ENCODE assay signal across 8 mouse cellular contexts in genomic region chrX:99402841-99403520, GRCm38 (mm10).
A peak's percentile ranks its signal among the peaks of the same experiment; 100 is the strongest.
DNase-seq lines count a peak whose midpoint lies in the region; ATAC-seq lines count a peak whose summit lies in the region.

No protein-coding gene starts in this region.

- H3K9ac ChIP-seq in kidney, embryonic 14.5 days (ENCODE audit: low read depth, low read length): no peak overlapping the region
- H3K9ac ChIP-seq in forebrain, embryonic 13.5 days: no peak overlapping the region

- H3K27ac ChIP-seq in kidney, embryonic 14.5 days (ENCODE audit: low read depth, low read length): no peak overlapping the region
- H3K27ac ChIP-seq in forebrain, embryonic 13.5 days: no peak overlapping the region

- WGBS in kidney, embryonic 14.5 days: 63% methylated on average over 9 of the region's 9 CpGs
- WGBS in forebrain, embryonic 13.5 days: 37% methylated on average over 9 of the region's 9 CpGs

- H3K4me2 ChIP-seq in kidney, embryonic 14.5 days (replicated peaks; ENCODE audit: low read depth, low read length): no peak overlapping the region
- no peak overlapping the region for H3K4me2 ChIP-seq in forebrain, embryonic 13.5 days

- no peaks in the 10 kb centered on the region for H3K9me3 ChIP-seq in kidney, embryonic 14.5 days (ENCODE audit: control insufficient read depth, low read length)
- no peaks in the 10 kb centered on the region for H3K9me3 ChIP-seq in forebrain, embryonic 13.5 days (replicated peaks)

- H3K27me3 ChIP-seq in kidney, embryonic 14.5 days (ENCODE audit: control insufficient read depth, insufficient read depth, low read length): no peaks in the 10 kb centered on the region
- peaks cover 40% of the 10 kb centered on the region; the same call in 1 of the 2 replicates for H3K27me3 ChIP-seq in forebrain, embryonic 13.5 days

- no peak overlapping the region for H3K4me3 ChIP-seq in kidney, embryonic 14.5 days (ENCODE audit: low read length)
- no peak overlapping the region for H3K4me3 ChIP-seq in forebrain, embryonic 13.5 days

- H3K4me1 ChIP-seq in kidney, embryonic 14.5 days (ENCODE audit: control insufficient read depth, insufficient read depth, low read length): 0 out of 2 replicates have a peak, but pooled peaks cover 4% of the 10 kb centered on the region
- peaks cover 4% of the 10 kb centered on the region; the same call in 1 of the 2 replicates for H3K4me1 ChIP-seq in forebrain, embryonic 13.5 days

- DNase-seq in kidney, adult 11 months: peak; percentile 23
- DNase-seq in ES-CJ7 (ENCODE audit: low read depth, low spot score): peak; percentile 21
- peak; percentile 48 to 58 for DNase-seq in adrenal gland, postnatal 36 days
- DNase-seq in retina, embryonic 14.5 days (ENCODE audit: low spot score): peak; percentile 56
- DNase-seq in urinary bladder, postnatal 36 days (ENCODE audit: low spot score in 2 of 2): no peak

- no peak for ATAC-seq in kidney, embryonic 14.5 days (ENCODE audit: low FRiP score, low TSS enrichment)
- ATAC-seq in granulocyte monocyte progenitor cell, adult 5-6 weeks (replicated peaks; ENCODE audit: poor library complexity, severe bottlenecking): peak; percentile 52; the same call in 1 of the 2 replicates
- no peak for ATAC-seq in forebrain, embryonic 13.5 days

- H3K36me3 ChIP-seq in kidney, embryonic 14.5 days (ENCODE audit: control insufficient read depth, insufficient read depth, low read length): no peaks in the 10 kb centered on the region
- no peaks in the 10 kb centered on the region for H3K36me3 ChIP-seq in forebrain, embryonic 13.5 days (ENCODE audit: poor library complexity, severe bottlenecking)

Comparison
In these comparisons a context has a peak if more than half of its experiments do, and no peak if none do; other contexts are left out.
1. DNase-seq: peak in kidney, adult 11 months (single experiment), ES-CJ7 (single experiment), adrenal gland, postnatal 36 days (2 of 2) and retina, embryonic 14.5 days (single experiment); none in urinary bladder, postnatal 36 days (0 of 2).